In genomic region chr7:137069768-137070167, GRCm38 (mm10) we compare ENCODE assay signal across 19 mouse cellular contexts.
DNase-seq lines count a peak whose midpoint lies in the region; TF ChIP-seq lines count a peak whose summit lies in the region.
"Had no signal": no experiment of that assay in that cellular context is flagged by ENCODE, and none has a peak within 500 bp of the region (broad histone marks: within the 10 kb centered on the region; RNA-seq: fewer than 3 reads in every experiment).

No protein-coding gene starts in this region.

- H3K4me3 ChIP-seq in gastrocnemius, adult 2 months, result no peak overlapping the region
- H3K4me3 ChIP-seq in left cerebral cortex, adult 2 months, result no peak overlapping the region
- H3K4me3 ChIP-seq: embryonic facial prominence, embryonic 15.5 days; forebrain, embryonic 10.5 days; hindbrain, embryonic 10.5 days; limb, embryonic 13.5 days; neural tube, embryonic 13.5 days had no signal

- DNase-seq in gastrocnemius, adult 2 months, result peak; percentile 43
- DNase-seq in gastrocnemius, adult 18-20 months (ENCODE audit: low spot score), result no peak
- DNase-seq in left cerebral cortex, postnatal 4 days, result peak; percentile 59
- DNase-seq in left cerebral cortex, adult 2 months (ENCODE audit: extremely low spot score in 1 of 2, low spot score in 2 of 2), result no peak
- peak; percentile 24 for DNase-seq in adipocyte (ENCODE audit: low spot score)
- DNase-seq in heart, postnatal 10 days, result peak; percentile 49 to 57
- no peak for DNase-seq in urinary bladder, postnatal 36 days (ENCODE audit: low spot score in 2 of 2)
- DNase-seq: cerebellum, adult 8-10 months; embryo, embryonic 11 days; kidney, adult 8-10 months; kidney, postnatal 25 days; lung, postnatal 10 days; retina, postnatal 1 day; thymus, adult 18-20 months had no signal

- intact Hi-C loops in gastrocnemius, adult 2 months (cut with DNase I), result loop anchor here (10.0 kb wide), 1 partner anchor 245 kb away; the partner anchor contains the start of gene Ebf3
- intact Hi-C loops in left cerebral cortex, postnatal 4 days (cut with DNase I), result no loop called here
- intact Hi-C loops in left cerebral cortex, adult 2 months (cut with DNase I), result no loop called here
- intact Hi-C loops in heart, postnatal 10 days (cut with DNase I), result no loop called here

- TF ChIP-seq CTCF in gastrocnemius, adult 2 months (IDR thresholded peaks at IDR 0.05), result no peak
- TF ChIP-seq CTCF in left cerebral cortex, adult 2 months (IDR thresholded peaks at IDR 0.05), result no peak

- H3K27ac ChIP-seq in gastrocnemius, adult 2 months, result no peak overlapping the region
- H3K27ac ChIP-seq in left cerebral cortex, adult 2 months, result no peak overlapping the region
- H3K27ac ChIP-seq: embryonic facial prominence, embryonic 15.5 days; forebrain, embryonic 10.5 days; hindbrain, embryonic 10.5 days; limb, embryonic 13.5 days; neural tube, embryonic 13.5 days had no signal

Comparison
In these comparisons a context has a peak if more than half of its experiments do, and no peak if none do; other contexts are left out.
1. DNase-seq: peak in gastrocnemius, adult 2 months (single experiment), left cerebral cortex, postnatal 4 days (single experiment), adipocyte (single experiment) and heart, postnatal 10 days (2 of 2); none in gastrocnemius, adult 18-20 months (single experiment), left cerebral cortex, adult 2 months (0 of 2) and urinary bladder, postnatal 36 days (0 of 2).